Mouse (Mus musculus): ENCODE measurements around the gene Tax1bp1. TPM values are rescaled to one million over a fixed set of nuclear protein-coding genes. Genes with fewer than 3 reads are reported as not detected.

Tax1bp1 gene
- total and polyA plus RNA-seq, 3 experiments = 42.2 to 61.7 (median 61.6) TPM

- no peaks in the 10 kb centered on the region for H3K9me3 ChIP-seq (replicated peaks; ENCODE audit: low read length)
- H3K4me3 ChIP-seq (replicated peaks in 1 of 3; ENCODE audit: low read depth in 2 of 3, low read length in 2 of 3, poor library complexity in 1 of 3) = no peak overlapping the region
- no peaks in the 10 kb centered on the region for H3K36me3 ChIP-seq (replicated peaks in 1 of 2; ENCODE audit: control insufficient read depth in 1 of 2, insufficient read depth in 1 of 2, low read length in 1 of 2)
- H3K4me2 ChIP-seq (ENCODE audit: insufficient read depth, low read depth, poor library complexity, severe bottlenecking) = no peak overlapping the region
- H3K27ac ChIP-seq (ENCODE audit: insufficient read depth, low read depth) = no peak overlapping the region
- no peaks in the 10 kb centered on the region for H3K27me3 ChIP-seq (replicated peaks)
- TF ChIP-seq IRF4 (IDR thresholded peaks at IDR 0.05; ENCODE audit: low read depth, low read length) = 0 out of 2 replicates have a peak, but pooled peaks have one; percentile 19
- TF ChIP-seq ETS1 (conservative IDR thresholded peaks at IDR 0.05; ENCODE audit: low read depth, low read length) = no peak
- no peak for TF ChIP-seq POLR2A (IDR thresholded peaks at IDR 0.05; ENCODE audit: low read depth, low read length)
- TF ChIP-seq EP300 (IDR thresholded peaks at IDR 0.05; ENCODE audit: low read length) = peak; percentile 32
- peak; percentile 77; the same call in 1 of the 2 replicates for TF ChIP-seq MEF2A (IDR thresholded peaks at IDR 0.05; ENCODE audit: borderline replicate concordance, low read depth, low read length)
- TF ChIP-seq HCFC1 (IDR thresholded peaks at IDR 0.05; ENCODE audit: low read depth, low read length) = no peak
- no peak for TF ChIP-seq MAZ (IDR thresholded peaks at IDR 0.05; ENCODE audit: low read depth, low read length)
- in situ Hi-C loops (cut with MboI; ENCODE audit: low pct_ligation_motif_present, low pct_unique_long_range_greater_than_20kb, low sequenced_read_pairs) (no loop called here), dilution Hi-C loops (cut with MboI; ENCODE audit: extremely low pct_ligation_motif_present, extremely low pct_unique_long_range_greater_than_20kb, low sequenced_read_pairs) (no loop called here)
- no peaks in the 10 kb centered on the region for H3K79me2 ChIP-seq (replicated peaks; ENCODE audit: control insufficient read depth, extremely low read depth, insufficient read depth, poor library complexity, severe bottlenecking)
- H3K4me1 ChIP-seq (ENCODE audit: control insufficient read depth in 1 of 2, insufficient read depth in 2 of 2) = peaks cover 8 to 12% of the 10 kb centered on the region in 2 experiments
- peak; percentile 6 for DNase-seq (ENCODE audit: extremely low read depth)
- H3K9ac ChIP-seq (ENCODE audit: insufficient read depth, low read depth) = no peak overlapping the region
Observed at GRCm38 (mm10) chr6:52682607-52683006, 30.9 kb upstream of the Tax1bp1 start.

- no peak for TF ChIP-seq IRF4 (IDR thresholded peaks at IDR 0.05; ENCODE audit: low read depth, low read length)
- TF ChIP-seq TBP (conservative IDR thresholded peaks at IDR 0.05; ENCODE audit: low read depth, low read length) = no peak
- TF ChIP-seq UBTF (IDR thresholded peaks at IDR 0.05; ENCODE audit: low read depth, low read length) = no peak
- TF ChIP-seq USF1 (IDR thresholded peaks at IDR 0.05; ENCODE audit: low read depth, low read length) = no peak
- no peak for TF ChIP-seq MAZ (IDR thresholded peaks at IDR 0.05; ENCODE audit: low read depth, low read length)
- H3K27me3 ChIP-seq (replicated peaks) = no peaks in the 10 kb centered on the region
- no peak overlapping the region for H3K4me3 ChIP-seq (replicated peaks in 1 of 3; ENCODE audit: low read depth in 2 of 3, low read length in 2 of 3, poor library complexity in 1 of 3)
- no peak overlapping the region for H3K9ac ChIP-seq (ENCODE audit: insufficient read depth, low read depth)
- no peaks in the 10 kb centered on the region for H3K9me3 ChIP-seq (replicated peaks; ENCODE audit: low read length)
- H3K79me2 ChIP-seq (replicated peaks; ENCODE audit: control insufficient read depth, extremely low read depth, insufficient read depth, poor library complexity, severe bottlenecking) = no peaks in the 10 kb centered on the region
- H3K4me1 ChIP-seq (ENCODE audit: control insufficient read depth in 1 of 2, insufficient read depth in 2 of 2) = peaks cover 3 to 12% of the 10 kb centered on the region in 2 experiments; a peak in 3 of 4 replicates
- DNase-seq (ENCODE audit: extremely low read depth) = no peak
- H3K4me2 ChIP-seq (ENCODE audit: insufficient read depth, low read depth, poor library complexity, severe bottlenecking) = no peak overlapping the region
- H3K36me3 ChIP-seq (replicated peaks in 1 of 2; ENCODE audit: control insufficient read depth in 1 of 2, insufficient read depth in 1 of 2, low read length in 1 of 2) = no peaks in the 10 kb centered on the region
- in situ Hi-C loops (cut with MboI; ENCODE audit: low pct_ligation_motif_present, low pct_unique_long_range_greater_than_20kb, low sequenced_read_pairs) (no loop called here), dilution Hi-C loops (cut with MboI; ENCODE audit: extremely low pct_ligation_motif_present, extremely low pct_unique_long_range_greater_than_20kb, low sequenced_read_pairs) (no loop called here)
- no peak overlapping the region for H3K27ac ChIP-seq (ENCODE audit: insufficient read depth, low read depth)
Observed at GRCm38 (mm10) chr6:52686901-52687500, 26.5 kb upstream of the Tax1bp1 start.

GRCm38 (mm10) chr6:52690365-52690764, 23.2 kb upstream of the Tax1bp1 start:
- no peak for TF ChIP-seq RCOR1 (conservative IDR thresholded peaks at IDR 0.05; ENCODE audit: low read depth, low read length)
- no peak for TF ChIP-seq CHD1 (IDR thresholded peaks at IDR 0.05; ENCODE audit: low read depth, low read length)
- no peak for TF ChIP-seq POLR2AphosphoS2 (IDR thresholded peaks at IDR 0.05; ENCODE audit: low read depth, low read length)
- TF ChIP-seq NRF1 (IDR thresholded peaks at IDR 0.05; ENCODE audit: low read depth, low read length) = no peak
- no peak for TF ChIP-seq MAZ (IDR thresholded peaks at IDR 0.05; ENCODE audit: low read depth, low read length)
- peaks cover 0 to 4% of the 10 kb centered on the region in 2 experiments; a peak in 2 of 4 replicates for H3K4me1 ChIP-seq (ENCODE audit: control insufficient read depth in 1 of 2, insufficient read depth in 2 of 2)

More at GRCm38 (mm10) chr6:52690365-52690764, 23.2 kb upstream of the Tax1bp1 start:
- Histone ChIP-seq H3K79me2 (replicated peaks; ENCODE audit: control insufficient read depth, extremely low read depth, insufficient read depth, poor library complexity, severe bottlenecking) (no peaks in the 10 kb centered on the region), H3K27ac (ENCODE audit: insufficient read depth, low read depth) (no peak overlapping the region), H3K4me3 (replicated peaks in 1 of 3; ENCODE audit: low read depth in 2 of 3, low read length in 2 of 3, poor library complexity in 1 of 3) (no peak overlapping the region), H3K9me3 (replicated peaks; ENCODE audit: low read length) (no peaks in the 10 kb centered on the region), H3K4me2 (ENCODE audit: insufficient read depth, low read depth, poor library complexity, severe bottlenecking) (no peak overlapping the region), H3K9ac (ENCODE audit: insufficient read depth, low read depth) (no peak overlapping the region), H3K27me3 (replicated peaks) (no peaks in the 10 kb centered on the region), H3K36me3 (replicated peaks in 1 of 2; ENCODE audit: control insufficient read depth in 1 of 2, insufficient read depth in 1 of 2, low read length in 1 of 2) (no peaks in the 10 kb centered on the region)
- dilution Hi-C loops (cut with MboI; ENCODE audit: extremely low pct_ligation_motif_present, extremely low pct_unique_long_range_greater_than_20kb, low sequenced_read_pairs) = no loop called here
- in situ Hi-C loops (cut with MboI; ENCODE audit: low pct_ligation_motif_present, low pct_unique_long_range_greater_than_20kb, low sequenced_read_pairs) = no loop called here
- DNase-seq (ENCODE audit: extremely low read depth) = no peak
